Mouse (Mus musculus) limb, embryonic 14.5 days (tissue): ENCODE measurements around the gene Stmn1. TPM values are rescaled to one million over a fixed set of nuclear protein-coding genes. Genes with fewer than 3 reads are reported as not detected.

ENCODE experiments used
- ATAC-seq: fragments of 200-750 bp; cut with Nextera tagmentation; 2 replicates; pipeline ENCODE4 v1.8.0; 2017; ENCODE audit warnings: low read depth, moderate number of reproducible peaks, moderate TSS enrichment; ENCODE audit not compliant: low FRiP score
- DNase-seq: peaks from one replicate; pipeline ENCODE4 v3.0.0-alpha.2; 2015; ENCODE audit warnings: low spot score
- H3K27ac ChIP-seq: fragments of 300-500 bp; sonication (generic); replicated peaks from 2 replicates; pipeline ENCODE4 v1.5.1; 2014; ENCODE audit warnings: low read depth, mild to moderate bottlenecking, low read length, moderate library complexity, mixed read lengths
- H3K27me3 ChIP-seq: fragments of 300-500 bp; sonication (generic); 2 replicates; pipeline ENCODE4 v1.6.1; 2014; ENCODE audit warnings: low read length, mixed read lengths; ENCODE audit not compliant: control insufficient read depth, insufficient read depth
- H3K36me3 ChIP-seq: fragments of 300-500 bp; sonication (generic); 2 replicates; pipeline ENCODE4 v1.6.1; 2014; ENCODE audit warnings: mild to moderate bottlenecking, low read length, moderate library complexity, mixed read lengths; ENCODE audit not compliant: control insufficient read depth, insufficient read depth
- H3K4me1 ChIP-seq: fragments of 300-500 bp; sonication (generic); 2 replicates; pipeline ENCODE4 v1.6.1; 2014; ENCODE audit warnings: antibody characterized with exemption, low read length, mixed read lengths; ENCODE audit not compliant: control insufficient read depth, insufficient read depth
- H3K4me2 ChIP-seq: fragments of 300-500 bp; sonication (generic); replicated peaks from 2 replicates; pipeline ENCODE4 v1.6.1; 2014; ENCODE audit warnings: low read depth, mild to moderate bottlenecking, low read length, moderate library complexity; ENCODE audit not compliant: severe bottlenecking
- H3K4me3 ChIP-seq: fragments of 300-500 bp; sonication (generic); replicated peaks from 2 replicates; pipeline ENCODE4 v1.5.1; 2014; ENCODE audit warnings: low read length
- H3K9ac ChIP-seq: fragments of 300-500 bp; sonication (generic); 2 replicates; pipeline ENCODE4 v1.6.1; 2014; ENCODE audit warnings: mild to moderate bottlenecking, low read depth, low read length, moderate library complexity; ENCODE audit not compliant: severe bottlenecking
- H3K9me3 ChIP-seq: fragments of 300-500 bp; sonication (generic); 2 replicates; pipeline ENCODE4 v1.6.1; 2016; ENCODE audit warnings: low read length; ENCODE audit not compliant: control insufficient read depth
- POLR2A ChIP-seq: fragments of 200-500 bp; IDR thresholded peaks from 2 replicates; pipeline ENCODE4 v1.8.0; 2012; ENCODE audit warnings: inconsistent platforms, mild to moderate bottlenecking, moderate library complexity, borderline replicate concordance; ENCODE audit not compliant: insufficient read depth, insufficient read length; ENCODE audit errors: extremely low read depth
- whole genome bisulfite sequencing: fragments of 180-500 bp; shearing (Covaris S2); extraction: QIAGEN DNeasy Blood & Tissue Kit; methylation state at CpG from one replicate; pipeline ENCODE4 v1.1.7; 2014; 5-methylcytosine and 5-hydroxymethylcytosine counted together
- polyA plus RNA-seq, 2 experiments: library from polyadenylated mRNA; depleted of rRNA in 1 of 2; stranded (reverse) in 1 of 2; unstranded in 1 of 2; fragments of >200 nt; fragmentation: Nextera tagmentation in 1 of 2; extraction: Ambion mirVana in 1 of 2; gene quantifications; 2 replicates each; pipeline versions ENCODE4 v1.2.1 to v1.2.3; 2012 to 2014

The Stmn1 gene
- polyA plus RNA-seq, 2 experiments, result 428 to 1,273 TPM

DNA sequence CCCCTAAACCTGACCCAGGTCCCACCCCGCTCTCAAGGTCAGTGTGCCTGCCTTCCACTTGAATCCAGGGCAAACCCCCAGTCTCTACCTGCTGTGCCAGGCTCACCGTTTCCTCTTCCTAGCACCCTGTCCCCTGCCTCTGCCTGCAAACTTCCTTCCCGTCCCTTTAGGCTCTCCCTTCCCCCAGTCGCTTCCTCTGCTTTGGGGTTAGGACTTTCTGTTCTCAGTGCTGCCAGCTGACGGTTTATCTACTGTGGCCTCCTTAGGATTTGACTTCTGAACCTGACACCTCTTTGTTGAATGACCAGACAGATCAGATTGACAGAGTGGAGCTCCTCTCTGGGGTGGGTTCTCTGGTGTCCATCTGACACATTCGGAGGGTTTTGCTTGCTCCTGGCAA, 12.8 kb upstream of the Stmn1 start:
- Histone ChIP-seq H3K9ac (no peak overlapping the region), H3K4me3 (no peak overlapping the region), H3K27ac (no peak overlapping the region), H3K27me3 (peaks cover 27% of the 10 kb centered on the region), H3K4me2 (no peak overlapping the region), H3K9me3 (no peaks in the 10 kb centered on the region), H3K4me1 (peaks cover 3% of the 10 kb centered on the region; the same call in 1 of the 2 replicates), H3K36me3 (no peaks in the 10 kb centered on the region)
- WGBS, result 51% methylated on average over 6 of the region's 6 CpGs
- no peak for TF ChIP-seq POLR2A
- ATAC-seq, result no peak
- no peak for DNase-seq

DNA sequence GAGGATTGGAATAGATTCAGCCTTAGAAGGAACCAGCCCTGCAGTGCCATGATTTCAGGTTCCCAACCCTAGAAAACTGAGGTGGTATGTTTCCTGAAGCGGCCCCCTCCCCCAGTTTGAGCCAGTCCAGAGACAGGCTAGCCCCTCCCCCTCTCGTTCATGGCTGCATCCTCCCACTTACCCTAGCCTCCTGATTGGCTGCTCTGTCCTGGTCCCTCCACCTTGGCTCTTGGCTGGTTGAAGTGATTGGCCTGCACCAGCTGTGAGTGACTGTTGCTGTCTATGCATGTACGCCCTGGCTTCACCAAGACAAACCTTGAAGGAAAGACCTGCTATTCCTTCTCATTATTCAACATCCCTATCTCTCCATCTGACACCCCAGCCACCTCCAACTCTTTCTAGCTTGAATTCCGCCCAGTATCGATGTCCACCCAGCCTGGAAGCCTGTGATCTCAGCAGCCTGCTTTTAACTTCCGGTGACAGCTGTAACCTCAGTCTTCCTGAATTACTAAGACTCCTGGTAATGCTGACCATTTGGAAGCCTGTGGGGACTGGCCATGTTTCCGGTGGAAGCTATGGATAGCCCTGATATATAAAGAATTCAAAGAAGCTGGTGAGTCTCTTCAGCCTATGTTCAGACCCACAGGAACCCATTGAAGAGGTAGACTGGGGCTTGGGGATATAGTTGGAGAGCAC, 10.8 kb upstream of the Stmn1 start:
- ATAC-seq, result no peak
- DNase-seq, result no peak
- WGBS, result 48% methylated on average over 7 of the region's 7 CpGs

DNA sequence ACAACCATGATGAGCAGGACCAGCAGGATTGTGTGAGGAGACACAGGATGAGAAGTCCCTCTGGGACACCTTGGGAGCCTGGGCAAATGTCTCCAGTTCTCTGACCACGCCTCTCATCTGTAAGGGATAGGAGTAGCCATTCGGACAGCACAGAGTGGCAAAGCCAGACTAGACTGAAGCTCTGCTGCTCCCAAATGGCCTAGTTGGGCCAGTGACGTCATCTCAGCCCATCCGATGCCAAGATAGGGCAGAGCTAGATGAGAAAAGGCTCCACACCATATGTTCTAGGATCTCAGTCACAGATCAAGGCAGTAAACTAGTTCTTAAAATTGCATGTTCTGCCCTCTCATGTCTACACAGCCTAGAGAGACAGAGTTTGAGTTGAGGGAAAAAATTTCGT, 9.3 kb upstream of the Stmn1 start:
- 77% methylated on average over 5 of the region's 5 CpGs for WGBS

More for the DNA sequence above, 10.8 kb upstream of the Stmn1 start:
- no peak overlapping the region for H3K4me2 ChIP-seq
- no peak overlapping the region for H3K27ac ChIP-seq
- no peak overlapping the region for H3K4me3 ChIP-seq
- no peaks in the 10 kb centered on the region for H3K9me3 ChIP-seq
- H3K36me3 ChIP-seq, result no peaks in the 10 kb centered on the region
- peaks cover 18% of the 10 kb centered on the region for H3K27me3 ChIP-seq
- no peak for TF ChIP-seq POLR2A
- H3K4me1 ChIP-seq, result 0 out of 2 replicates have a peak, but pooled peaks cover 3% of the 10 kb centered on the region
- H3K9ac ChIP-seq, result no peak overlapping the region

DNA sequence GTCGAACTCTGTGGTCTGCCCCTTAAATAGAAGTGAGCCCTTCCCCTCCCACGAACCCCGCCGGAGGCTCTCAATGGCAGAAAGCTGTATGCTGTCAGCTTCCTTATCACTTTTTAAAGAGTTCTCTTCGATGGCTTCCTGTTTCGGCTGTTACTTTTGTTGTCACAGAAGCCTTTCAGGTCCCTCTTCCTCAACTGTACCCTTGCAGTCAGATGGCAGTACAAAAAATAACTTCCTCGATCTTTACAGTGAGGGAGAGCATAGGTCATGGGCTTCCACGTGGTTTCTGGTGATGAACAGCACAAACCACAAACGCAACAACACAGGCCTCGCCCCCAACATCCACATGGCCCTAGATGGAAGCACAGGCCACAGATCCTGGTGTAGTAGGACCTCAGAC, 7.8 kb upstream of the Stmn1 start:
- Histone ChIP-seq H3K27ac (no peak overlapping the region), H3K4me2 (no peak overlapping the region), H3K4me3 (no peak overlapping the region), H3K9ac (no peak overlapping the region), H3K9me3 (no peaks in the 10 kb centered on the region), H3K4me1 (0 out of 2 replicates have a peak, but pooled peaks cover 2% of the 10 kb centered on the region), H3K36me3 (no peaks in the 10 kb centered on the region), H3K27me3 (no peaks in the 10 kb centered on the region)
- no peak for TF ChIP-seq POLR2A
- DNase-seq (no peak), ATAC-seq (no peak)
- 83% methylated on average over 10 of the region's 10 CpGs for WGBS

More for the DNA sequence above, 9.3 kb upstream of the Stmn1 start:
- DNase-seq (no peak), ATAC-seq (no peak)
- Histone ChIP-seq H3K36me3 (no peaks in the 10 kb centered on the region), H3K9me3 (no peaks in the 10 kb centered on the region), H3K4me3 (no peak overlapping the region), H3K27me3 (peaks cover 9% of the 10 kb centered on the region), H3K27ac (no peak overlapping the region), H3K4me2 (no peak overlapping the region), H3K9ac (no peak overlapping the region), H3K4me1 (0 out of 2 replicates have a peak, but pooled peaks cover 3% of the 10 kb centered on the region)
- TF ChIP-seq POLR2A, result no peak

DNA sequence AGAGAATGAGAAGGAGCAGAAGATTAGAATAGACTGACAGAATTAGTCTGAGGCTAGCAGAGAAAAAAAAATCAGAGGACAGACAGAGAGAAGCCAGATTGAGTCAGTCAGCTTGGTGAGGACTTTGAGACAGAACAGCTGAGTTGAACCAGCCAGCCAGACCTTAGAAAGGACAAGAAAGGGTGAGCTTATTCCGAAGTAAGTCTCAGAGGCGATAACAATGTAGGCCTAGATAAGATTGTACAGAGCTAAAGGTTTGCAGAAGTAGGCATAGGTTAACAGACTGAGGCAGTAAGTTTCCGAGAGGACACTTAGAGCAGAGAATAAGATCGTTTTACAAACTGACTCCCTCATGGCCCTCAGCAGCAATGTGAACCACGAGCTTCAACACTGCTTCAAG, 6.9 kb upstream of the Stmn1 start:
- 80% methylated on average over 5 of the region's 5 CpGs for WGBS
- ATAC-seq, result no peak

More for the DNA sequence above, 6.9 kb upstream of the Stmn1 start:
- Histone ChIP-seq H3K9ac (no peak overlapping the region), H3K9me3 (no peaks in the 10 kb centered on the region), H3K27me3 (no peaks in the 10 kb centered on the region), H3K4me1 (no peaks in the 10 kb centered on the region), H3K4me2 (no peak overlapping the region), H3K4me3 (no peak overlapping the region), H3K27ac (no peak overlapping the region), H3K36me3 (no peaks in the 10 kb centered on the region)
- no peak for TF ChIP-seq POLR2A
- no peak for DNase-seq
